Mouse (Mus musculus) heart, adult 11 months (tissue): ENCODE results near the gene Pik3cd.
A peak's percentile ranks its signal among the peaks of the same experiment; 100 is the strongest.

ENCODE experiments used
- DNase-seq: peaks from one replicate; pipeline ENCODE4 v3.0.0; 2022

The Pik3cd gene

DNA sequence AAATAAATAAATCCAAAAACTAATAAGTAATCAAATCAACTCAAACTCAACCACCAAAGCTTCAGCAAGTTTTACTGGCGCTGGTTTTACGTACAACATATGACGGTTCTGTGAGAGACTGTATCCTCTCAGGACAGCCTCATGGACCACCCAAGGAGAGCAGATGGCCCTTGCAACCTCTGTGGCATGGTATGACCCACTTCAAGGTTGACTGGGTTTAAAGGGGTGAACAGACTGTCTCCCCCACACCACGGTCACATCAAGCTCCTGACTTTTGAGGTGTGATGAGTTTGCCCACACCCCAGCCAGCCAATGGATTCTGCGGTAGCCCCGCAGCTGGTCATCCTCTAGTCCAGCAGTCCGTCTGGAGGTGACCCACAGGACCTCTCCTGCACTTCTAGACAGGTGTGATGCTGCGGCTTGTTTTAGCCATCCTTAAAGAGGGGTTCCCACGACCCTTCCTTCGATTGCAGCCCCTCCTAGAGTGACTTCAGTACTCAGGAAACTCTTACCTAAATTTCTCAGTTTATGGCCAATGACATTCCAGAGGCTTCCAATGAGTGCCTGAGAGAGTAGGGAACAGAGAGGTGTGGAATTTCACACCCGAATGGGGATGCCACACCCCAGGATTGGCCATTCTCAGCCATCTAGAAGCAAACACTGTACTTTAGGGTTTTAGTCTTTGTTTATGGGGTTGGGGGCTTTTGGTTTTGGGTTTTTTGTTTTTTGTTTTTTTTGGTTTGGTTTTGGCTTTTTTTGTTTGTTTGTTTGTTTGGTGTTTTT, 17.3 kb downstream of the Pik3cd start:
- DNase-seq: no peak

GRCm38 (mm10) chr4:149683875-149684274, 18.5 kb downstream of the Pik3cd start:
- no peak for DNase-seq

DNA sequence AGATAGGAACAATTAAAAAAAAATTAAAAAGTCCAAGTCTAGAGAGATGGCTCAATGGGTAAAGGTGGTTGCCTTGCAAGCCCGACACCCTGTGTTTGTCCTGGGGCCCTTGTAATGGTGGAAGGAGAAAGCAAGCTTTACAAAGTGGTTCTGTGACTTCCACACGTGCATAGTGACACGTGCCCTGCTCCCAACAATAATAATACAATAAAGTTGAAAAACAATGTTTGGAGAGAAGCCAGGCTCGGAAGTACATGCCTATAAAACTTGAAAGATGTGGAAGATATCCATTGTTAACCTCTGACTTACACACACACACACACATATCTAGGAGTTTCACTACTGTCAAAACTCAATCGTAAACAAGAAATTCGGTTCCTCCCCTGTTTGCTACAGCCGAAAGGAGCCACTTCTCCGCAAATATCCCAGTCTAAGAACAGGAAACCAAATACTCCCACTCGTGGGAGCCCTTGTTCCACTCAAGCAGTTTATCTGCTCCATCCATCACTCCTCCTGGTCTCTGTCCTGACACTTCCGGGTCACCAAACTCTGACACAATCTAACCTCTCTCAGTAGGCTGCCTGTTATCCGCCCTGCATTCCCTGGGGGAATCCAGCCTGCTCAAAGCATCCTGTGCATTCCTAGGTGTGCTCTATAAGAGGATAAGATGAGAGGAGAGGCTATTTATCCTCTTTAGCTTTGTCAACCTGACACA, 23.2 kb downstream of the Pik3cd start:
- DNase-seq: peak; percentile 96

GRCm38 (mm10) chr4:149678006-149678405, 24.4 kb downstream of the Pik3cd start:
- DNase-seq: peak; percentile 93

GRCm38 (mm10) chr4:149675378-149676261, 26.8 kb downstream of the Pik3cd start:
- peak; percentile 98 for DNase-seq

GRCm38 (mm10) chr4:149674814-149675377, 27.5 kb downstream of the Pik3cd start:
- DNase-seq: peak; percentile 87

GRCm38 (mm10) chr4:149672747-149673146, 29.6 kb downstream of the Pik3cd start:
- DNase-seq: no peak

- no peak for DNase-seq
Observed at GRCm38 (mm10) chr4:149671175-149671574, 31.2 kb downstream of the Pik3cd start.

GRCm38 (mm10) chr4:149665692-149666090, 36.7 kb downstream of the Pik3cd start:
- no peak for DNase-seq

GRCm38 (mm10) chr4:149665016-149665691, 37.2 kb downstream of the Pik3cd start:
- no peak for DNase-seq

- no peak for DNase-seq
Observed at GRCm38 (mm10) chr4:149663849-149664503, 38.4 kb downstream of the Pik3cd start.

GRCm38 (mm10) chr4:149661967-149662589, 40.3 kb downstream of the Pik3cd start:
- DNase-seq: peak; percentile 84

GRCm38 (mm10) chr4:149660598-149660997, 41.8 kb downstream of the Pik3cd start:
- no peak for DNase-seq

- no peak for DNase-seq
Observed at GRCm38 (mm10) chr4:149659495-149660116, 42.8 kb downstream of the Pik3cd start.

- no peak for DNase-seq
Observed at GRCm38 (mm10) chr4:149657858-149658416, 44.4 kb downstream of the Pik3cd start.

DNA sequence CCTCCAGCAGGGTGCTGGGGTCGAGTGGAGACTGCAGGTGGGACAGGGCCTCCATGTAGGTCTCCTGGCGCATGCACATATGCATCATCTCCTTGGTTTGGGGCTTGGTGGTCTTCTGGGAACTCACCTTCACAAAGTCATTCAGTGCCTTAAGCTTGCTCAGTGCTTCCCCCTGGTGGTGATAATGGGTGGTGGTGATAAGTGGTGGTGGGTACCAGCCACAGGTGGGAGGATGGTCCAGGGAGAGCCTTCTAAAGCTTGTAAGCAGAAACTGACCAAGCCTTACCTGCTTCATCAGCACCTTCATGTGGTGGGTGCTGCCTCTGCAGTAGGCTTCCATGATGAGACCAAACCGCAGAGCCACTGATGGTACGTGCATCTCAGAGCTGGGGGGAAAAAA, 48.1 kb downstream of the Pik3cd start:
- no peak for DNase-seq

- peak; percentile 96 for DNase-seq
Observed at GRCm38 (mm10) chr4:149650493-149651193, 51.7 kb downstream of the Pik3cd start.

GRCm38 (mm10) chr4:149648031-149648805, 54.2 kb downstream of the Pik3cd start:
- no peak for DNase-seq

DNA sequence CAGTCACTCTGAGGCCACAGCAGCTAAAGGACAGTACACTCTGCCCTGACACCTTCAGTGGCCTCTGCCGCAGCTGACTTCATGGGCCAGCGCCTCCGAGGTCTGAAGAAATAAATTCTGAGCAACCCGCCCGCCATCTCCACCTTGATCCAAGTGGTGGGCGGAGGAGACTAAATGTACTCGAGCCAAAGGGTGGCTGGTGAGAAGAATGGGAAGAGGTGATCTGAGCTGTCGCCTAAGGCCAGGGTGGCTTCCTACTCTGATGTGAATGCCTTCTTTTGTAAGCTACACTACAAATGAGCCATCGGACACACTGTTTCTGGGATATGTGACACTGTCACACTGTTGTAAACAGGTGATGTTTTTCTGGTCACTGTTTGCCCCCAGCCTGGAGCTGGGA, 56.6 kb downstream of the Pik3cd start:
- no peak for DNase-seq
